Mouse (Mus musculus) megakaryocyte, embryonic 14.5 days (primary cell): ENCODE results near the gene Arel1.

Source experiments
- FLI1 ChIP-seq: IDR thresholded peaks from 2 replicates; pipeline ENCODE4 v1.6.1; 2012; ENCODE audit warnings: low read length, inconsistent platforms, mixed read lengths
- GATA1 ChIP-seq: IDR thresholded peaks from 3 replicates; pipeline ENCODE4 v1.6.1; 2012; ENCODE audit warnings: mixed read lengths, low read length, inconsistent platforms, borderline replicate concordance

GRCm38 (mm10) chr12:84910066-84910465 lies 60.6 kb downstream of the Arel1 start:
- TF ChIP-seq GATA1 (no peak), FLI1 (no peak)
